Mouse (Mus musculus) embryonic stem cell, embryonic (primary cell): ENCODE data around the gene Sema4b.

Experiments used
- CTCF ChIA-PET, 4 experiments: fragments of 300-600 bp in 2 of 4; fragments of 350-600 bp in 2 of 4; sonication (Branson Sonifier 250); formaldehyde crosslinking; loops; one replicate each; lab custom pipeline; 2022; ENCODE audit warnings: inconsistent platforms in 2 of 4; lab: Charles Lee
- POLR2A ChIA-PET, 4 experiments: fragments of 300-600 bp in 2 of 4; fragments of 350-600 bp in 2 of 4; sonication (Branson Sonifier 250); formaldehyde crosslinking; loops; one replicate each; lab custom pipeline; 2022; ENCODE audit warnings: antibody characterized with exemption in 4 of 4, inconsistent platforms in 1 of 4; lab: Charles Lee

Sema4b gene

DNA sequence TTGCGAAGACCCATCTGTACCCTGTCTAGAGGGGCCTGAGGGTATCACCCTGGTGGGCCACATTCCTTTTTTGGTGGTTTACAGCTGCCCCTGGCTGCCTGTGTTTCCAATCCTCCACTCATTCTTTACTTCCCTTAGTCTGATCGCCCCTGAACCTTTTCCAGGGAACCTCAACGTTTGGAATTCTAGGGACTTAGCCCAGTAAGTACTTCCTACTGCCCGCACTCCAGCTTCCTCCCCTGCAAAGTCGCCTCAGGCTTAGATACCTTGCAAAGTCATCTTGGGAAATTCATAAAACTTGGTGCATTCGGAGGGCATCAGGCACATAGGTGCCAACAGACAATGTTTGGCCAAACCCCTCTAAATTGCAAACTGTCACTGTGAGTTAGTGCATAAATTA lies 12.6 kb downstream of the Sema4b start:
- ChIA-PET POLR2A (interaction anchor here (0.5 to 10.2 kb wide), 52 partner anchors 8 to 336 kb away, joined by 3 to 335 read pairs (median 7); partner anchors contain the start of genes Sema4b (in 4 of the 4), Cib1 (in 2 of the 4), Gdpgp1 (in 2 of the 4) and Ngrn (in 2 of the 4)), CTCF (interaction anchor here in 2 of 4 experiments (0.8 to 3.3 kb wide), 9 partner anchors 10 to 65 kb away, joined by 3 to 28 read pairs (median 6); no protein-coding TSS in a partner anchor)

DNA sequence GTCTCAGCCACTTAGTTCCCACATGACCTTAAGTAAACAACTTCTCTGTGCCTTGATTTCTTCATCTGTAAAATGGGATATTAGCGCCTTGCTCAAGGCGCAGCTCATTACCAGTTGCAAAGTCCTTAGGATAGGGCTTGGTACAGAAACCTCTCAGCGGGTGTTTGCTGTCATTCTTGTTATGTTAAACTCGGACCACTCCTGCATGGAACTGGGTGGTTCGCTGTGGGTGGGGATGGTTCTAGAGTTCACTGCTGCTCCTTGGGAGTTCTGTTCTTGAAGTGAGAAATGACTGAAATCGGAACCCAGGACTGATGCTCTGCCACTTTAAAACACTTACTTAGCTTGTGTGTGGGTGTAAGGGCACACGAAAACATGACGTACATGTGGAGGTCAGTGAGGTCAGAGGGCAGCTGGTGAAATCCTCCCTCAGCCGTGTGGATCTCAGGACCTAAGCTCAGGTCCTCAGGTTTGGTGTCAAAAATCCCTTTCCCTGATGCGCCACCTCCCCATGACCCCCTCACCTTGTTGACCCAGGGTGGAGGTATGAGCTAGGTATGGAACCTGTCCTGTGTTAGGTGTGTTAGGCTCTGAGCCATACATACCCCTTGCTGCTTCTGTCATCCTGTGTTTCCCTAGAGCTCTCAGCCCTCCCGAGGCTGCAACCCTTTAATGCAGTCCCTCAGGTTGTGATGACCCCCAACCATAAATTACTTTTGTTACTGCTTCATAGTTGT lies 13.4 kb downstream of the Sema4b start:
- ChIA-PET CTCF (interaction anchor here (0.6 to 3.3 kb wide), 21 partner anchors 8 to 541 kb away, joined by 3 to 28 read pairs (median 4); no protein-coding TSS in a partner anchor), POLR2A (interaction anchor here (0.5 to 10.2 kb wide), 66 partner anchors 8 to 607 kb away, joined by 3 to 335 read pairs (median 5); partner anchors contain the start of genes Sema4b (in 4 of the 4), Cib1 (in 2 of the 4), Gdpgp1 (in 2 of the 4) and Ngrn (in 2 of the 4))

DNA sequence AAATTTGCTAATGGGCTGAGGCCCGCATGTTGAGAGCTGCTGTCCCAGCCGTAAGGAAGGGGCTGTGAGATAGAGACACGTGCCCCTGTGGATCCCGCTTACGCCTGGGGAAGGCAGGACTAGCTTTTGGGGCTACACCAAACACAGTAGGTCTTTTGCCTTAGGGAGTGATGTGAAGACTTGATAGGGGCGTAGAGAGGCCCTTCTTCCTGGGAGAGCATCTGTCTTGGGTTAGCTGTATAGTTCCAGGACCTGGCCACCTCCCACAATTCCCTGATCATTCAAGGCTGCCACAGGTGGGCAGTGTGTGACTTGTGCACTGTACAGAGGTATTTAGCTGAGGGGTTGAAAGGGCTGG lies 13.9 kb downstream of the Sema4b start:
- POLR2A ChIA-PET = interaction anchor here (0.5 to 10.2 kb wide), 52 partner anchors 8 to 607 kb away, joined by 3 to 335 read pairs (median 6); partner anchors contain the start of genes Sema4b (in 4 of the 4), Cib1 (in 2 of the 4), Gdpgp1 (in 2 of the 4) and Ngrn (in 2 of the 4)
- CTCF ChIA-PET = interaction anchor here (0.6 to 3.3 kb wide), 20 partner anchors 9 to 710 kb away, joined by 3 to 28 read pairs (median 4); partner anchors contain the start of gene Hddc3 (in 1 of the 4)

DNA sequence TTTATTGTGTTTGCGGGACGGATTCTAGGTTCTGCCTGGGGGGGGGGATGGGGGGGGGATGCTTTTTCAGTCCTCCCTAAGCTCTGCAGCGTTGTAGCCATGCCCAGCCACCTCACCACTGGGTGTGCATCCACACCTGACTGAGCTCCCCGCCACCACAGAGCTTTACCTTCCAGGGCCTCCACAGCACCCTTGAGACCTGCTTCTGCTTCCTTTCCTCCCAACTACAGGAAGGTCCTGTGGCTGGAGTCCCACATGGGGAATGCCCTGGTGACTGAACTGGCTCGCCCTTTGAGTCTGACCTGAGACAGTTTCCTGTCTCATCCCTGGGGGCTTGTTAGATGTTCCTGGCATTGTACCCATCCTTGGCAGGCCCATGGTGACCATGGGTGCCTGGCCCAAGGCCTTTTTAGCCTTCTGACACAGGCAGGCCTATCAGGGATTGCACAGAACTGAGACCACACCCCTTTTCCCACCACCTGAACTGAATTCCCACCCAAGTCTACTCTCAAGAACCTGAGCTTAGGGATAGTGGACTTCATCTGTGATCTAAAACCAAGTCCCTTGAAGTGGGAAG lies 14.4 kb downstream of the Sema4b start:
- ChIA-PET CTCF (interaction anchor here in 3 of 4 experiments (0.6 to 3.3 kb wide), 16 partner anchors 9 to 710 kb away, joined by 3 to 28 read pairs (median 4); partner anchors contain the start of gene Hddc3 (in 1 of the 3)), POLR2A (interaction anchor here (0.5 to 10.2 kb wide), 47 partner anchors 7 to 606 kb away, joined by 3 to 335 read pairs (median 6); partner anchors contain the start of genes Cib1 (in 3 of the 4), Gdpgp1 (in 3 of the 4), Sema4b (in 3 of the 4) and Ttll13 (in 2 of the 4))

DNA sequence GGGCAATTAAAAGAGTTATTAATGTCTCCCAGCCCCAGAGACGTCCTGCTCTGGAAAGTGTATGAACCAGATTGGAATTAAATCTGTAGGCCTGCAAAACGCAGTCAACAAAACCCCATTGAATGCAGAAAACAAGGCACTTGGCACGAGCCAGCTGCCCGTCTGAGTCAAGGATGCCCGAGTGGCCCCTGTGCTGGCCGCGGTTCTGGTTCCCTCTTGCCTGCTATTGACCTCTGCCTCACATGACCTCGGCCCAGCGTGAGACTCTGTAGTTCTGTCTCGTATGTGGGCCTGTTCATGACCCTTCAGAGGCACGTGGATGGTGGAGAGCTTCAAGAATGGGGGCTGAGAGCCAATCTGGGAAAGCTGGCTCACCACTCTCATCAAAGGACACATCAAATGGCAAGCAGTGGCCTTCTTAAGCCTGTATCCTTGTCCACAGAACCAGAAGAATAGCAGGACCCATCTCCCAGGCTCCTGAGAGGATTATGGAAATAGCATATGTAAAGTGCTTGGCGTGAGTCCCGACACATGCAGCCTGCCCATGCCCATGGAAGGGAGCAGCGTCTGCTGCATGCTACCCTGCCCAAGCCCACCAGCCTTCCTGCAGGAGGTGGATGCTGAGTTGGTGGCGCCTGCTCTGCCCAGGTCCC lies 15.4 kb downstream of the Sema4b start:
- ChIA-PET CTCF (interaction anchor here in 3 of 4 experiments (0.5 to 3.3 kb wide), 4 partner anchors 13 to 356 kb away, joined by 3 to 28 read pairs (median 7); no protein-coding TSS in a partner anchor), POLR2A (interaction anchor here in 3 of 4 experiments (0.6 to 10.2 kb wide), 19 partner anchors 10 to 100 kb away, joined by 3 to 335 read pairs (median 20); partner anchors contain the start of genes Sema4b (in 3 of the 3), Cib1 (in 2 of the 3) and Gdpgp1 (in 2 of the 3))

DNA sequence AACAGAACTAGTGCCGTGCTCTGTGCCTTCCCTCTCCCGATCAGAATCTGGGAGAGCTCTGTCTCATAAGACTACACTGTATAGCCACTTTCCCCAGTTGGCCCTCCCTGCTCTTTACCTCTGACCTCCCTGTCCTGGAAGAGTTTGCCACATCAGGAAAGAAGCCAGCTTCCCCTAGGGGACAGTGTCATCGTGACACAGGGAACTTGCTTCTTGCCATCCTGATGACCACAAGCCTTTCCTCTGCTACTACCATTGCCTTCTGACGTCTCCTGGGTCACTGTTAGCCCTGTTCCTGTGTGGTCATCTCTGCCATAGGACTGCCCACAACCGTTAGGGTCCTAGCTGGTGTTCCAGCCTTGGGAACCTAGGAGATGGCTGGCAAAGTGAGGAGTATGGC lies 16.3 kb downstream of the Sema4b start:
- CTCF ChIA-PET = interaction anchor here in 2 of 4 experiments (0.5 to 1.0 kb wide), 2 partner anchors 12 to 355 kb away, joined by 3 to 4 read pairs; no protein-coding TSS in a partner anchor
- POLR2A ChIA-PET = interaction anchor here in 3 of 4 experiments (0.6 to 10.2 kb wide), 9 partner anchors 11 to 51 kb away, joined by 3 to 335 read pairs (median 5); partner anchors contain the start of genes Sema4b (in 2 of the 3), Cib1 (in 1 of the 3) and Gdpgp1 (in 1 of the 3)

DNA sequence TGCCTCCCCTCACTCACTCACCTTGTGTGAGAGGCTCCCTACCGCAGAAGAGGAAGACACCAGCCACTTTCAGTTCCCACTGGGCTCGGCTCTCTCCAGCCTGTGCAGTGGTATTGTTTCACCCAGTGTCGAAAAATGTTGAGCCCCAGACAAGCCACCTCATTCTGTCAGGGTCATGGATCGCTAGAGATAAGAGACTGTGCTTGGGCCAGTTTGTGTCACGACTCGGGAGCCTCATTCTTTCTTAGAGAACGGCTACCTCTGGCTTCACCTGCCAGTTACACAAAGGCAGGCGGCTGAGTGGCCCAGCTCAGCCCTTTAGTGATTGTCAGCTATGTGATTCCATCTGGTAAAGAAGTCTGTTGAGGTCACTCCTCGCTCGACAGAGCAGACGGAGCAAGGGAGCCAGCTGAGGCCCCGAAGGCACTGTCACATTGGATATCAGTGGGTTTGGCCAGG lies 17.0 kb downstream of the Sema4b start:
- ChIA-PET CTCF (no interaction called here), POLR2A (interaction anchor here in 3 of 4 experiments (0.5 to 10.2 kb wide), 9 partner anchors 12 to 1016 kb away, joined by 3 to 335 read pairs (median 7); partner anchors contain the start of genes Sema4b (in 2 of the 3), Cib1 (in 1 of the 3), Gdpgp1 (in 1 of the 3) and Rccd1 (in 1 of the 3))

DNA sequence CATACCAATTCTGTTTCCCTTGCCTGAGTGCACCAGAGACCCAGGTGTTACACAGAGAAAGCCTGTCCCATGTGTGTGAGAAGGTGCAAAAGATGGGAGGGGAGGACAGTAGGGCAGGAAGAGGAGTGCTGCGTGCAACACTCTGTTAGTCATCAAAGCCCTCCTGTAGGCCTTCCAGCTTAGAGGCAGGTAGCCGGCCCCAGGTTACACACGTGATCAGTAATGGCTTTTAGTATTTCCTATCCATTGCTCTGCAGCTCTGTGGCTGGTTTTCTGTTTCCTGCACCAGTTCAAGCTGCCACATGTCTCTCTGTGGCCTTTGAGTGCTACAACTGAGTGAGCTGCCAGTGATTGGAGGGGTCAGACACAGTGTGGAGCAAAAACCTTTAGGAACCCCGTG lies 17.7 kb downstream of the Sema4b start:
- ChIA-PET CTCF (interaction anchor here in 1 of 4 experiments (2.5 kb wide), 1 partner anchor 11 kb away, joined by 13 read pairs; no protein-coding TSS in a partner anchor), POLR2A (interaction anchor here in 3 of 4 experiments (0.5 to 10.2 kb wide), 16 partner anchors 10 to 1015 kb away, joined by 3 to 335 read pairs (median 6); partner anchors contain the start of genes Cib1 (in 2 of the 3), Gdpgp1 (in 2 of the 3), Sema4b (in 2 of the 3) and Rccd1 (in 1 of the 3))

DNA sequence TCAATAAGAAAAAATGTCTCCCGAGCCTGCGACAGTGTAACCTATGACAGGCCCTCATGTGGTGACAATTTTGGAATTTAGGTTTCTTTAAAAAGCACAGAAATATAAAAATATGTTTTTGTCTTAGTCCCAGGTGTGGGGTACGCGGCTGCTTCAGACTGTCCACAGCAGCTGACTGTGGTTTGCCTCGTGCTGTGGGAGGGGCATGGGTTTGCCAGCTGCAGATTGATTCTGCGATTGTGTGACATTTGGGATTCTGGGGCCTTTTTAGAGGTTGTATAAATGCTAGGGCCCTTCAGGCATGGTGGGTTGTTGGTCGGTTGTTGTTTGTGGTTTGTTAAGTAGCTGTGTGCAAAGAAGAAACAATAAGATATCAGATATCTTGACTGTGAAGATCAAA lies 18.3 kb downstream of the Sema4b start:
- ChIA-PET CTCF (interaction anchor here in 3 of 4 experiments (0.8 to 2.5 kb wide), 5 partner anchors 10 to 72 kb away, joined by 3 to 13 read pairs (median 3); partner anchors contain the start of genes Cib1 (in 1 of the 3) and Gdpgp1 (in 1 of the 3)), POLR2A (interaction anchor here in 3 of 4 experiments (0.9 to 10.2 kb wide), 19 partner anchors 9 to 90 kb away, joined by 3 to 335 read pairs (median 5); partner anchors contain the start of genes Cib1 (in 2 of the 3), Gdpgp1 (in 2 of the 3), Sema4b (in 2 of the 3) and Idh2 (in 1 of the 3))

DNA sequence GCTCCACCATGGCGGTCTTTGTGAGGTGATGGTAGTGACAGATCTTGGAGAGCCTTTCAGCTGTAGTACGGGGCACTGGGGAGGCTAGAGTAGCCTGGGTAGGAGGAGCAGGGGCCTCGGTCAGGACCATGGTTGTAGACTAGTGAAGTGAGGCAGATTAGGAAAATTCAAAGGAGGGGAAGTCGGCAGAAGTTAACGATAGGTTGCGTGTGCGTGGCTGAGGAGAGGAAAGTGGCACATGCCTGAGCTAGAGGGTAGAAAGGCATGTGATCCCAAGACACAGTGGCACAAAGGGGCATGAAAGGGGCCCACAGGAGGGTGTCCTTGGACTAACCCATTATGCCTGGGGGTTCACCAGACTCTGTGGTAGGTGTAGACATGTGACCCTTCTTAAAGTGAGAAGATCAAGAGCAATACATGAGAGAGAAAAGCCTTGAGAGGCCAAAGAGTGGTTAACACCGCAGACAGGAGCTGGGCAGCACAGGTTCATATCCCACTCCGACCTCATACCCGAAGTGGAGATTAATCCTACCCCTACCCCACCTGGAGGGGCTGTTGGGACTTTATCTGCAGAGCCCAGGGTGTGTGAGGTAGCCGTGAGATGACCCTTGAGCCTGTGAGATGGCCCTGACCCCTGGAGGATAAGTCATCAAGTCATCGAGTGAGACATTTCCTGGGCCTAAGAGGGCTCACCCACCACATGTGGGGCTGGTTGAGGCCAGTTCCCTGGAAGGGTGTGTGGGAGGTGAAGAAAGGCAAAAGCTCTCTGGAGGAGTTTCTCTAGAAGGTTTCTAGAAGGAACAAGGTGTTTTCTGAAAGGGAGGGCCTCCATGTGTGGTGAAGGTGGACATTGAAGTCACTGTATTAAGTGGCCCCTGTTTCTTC lies 19.3 kb downstream of the Sema4b start:
- ChIA-PET CTCF (interaction anchor here in 3 of 4 experiments (0.6 to 2.5 kb wide), 9 partner anchors 9 to 73 kb away, joined by 3 to 13 read pairs (median 3); partner anchors contain the start of genes Cib1 (in 1 of the 3) and Gdpgp1 (in 1 of the 3)), POLR2A (interaction anchor here in 3 of 4 experiments (0.7 to 10.2 kb wide), 24 partner anchors 7 to 118 kb away, joined by 3 to 335 read pairs (median 7); partner anchors contain the start of genes Cib1 (in 2 of the 3), Gdpgp1 (in 2 of the 3), Sema4b (in 2 of the 3) and Rccd1 (in 1 of the 3))

DNA sequence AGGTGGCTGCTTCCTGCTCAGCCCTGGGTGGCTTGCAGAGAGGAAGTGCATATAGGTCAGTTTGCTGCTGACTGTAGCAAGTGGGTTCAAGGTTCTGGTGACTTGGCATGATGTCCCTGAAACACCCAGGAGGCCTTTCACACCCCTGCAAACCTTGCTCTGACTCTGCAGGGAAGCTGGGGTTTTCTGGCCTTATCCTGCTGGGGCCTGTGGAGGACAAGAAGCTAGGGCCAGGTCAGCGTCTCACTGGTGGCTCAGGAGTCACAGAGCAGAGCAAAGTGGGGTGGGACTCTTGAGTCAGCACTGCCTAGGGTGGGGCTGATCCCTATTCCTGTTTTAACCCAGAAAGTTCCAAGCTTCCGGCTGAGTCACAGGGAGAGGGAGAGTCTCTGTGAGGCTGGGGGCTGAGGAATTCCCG lies 20.7 kb downstream of the Sema4b start:
- POLR2A ChIA-PET = interaction anchor here (0.7 to 7.3 kb wide), 45 partner anchors 8 to 194 kb away, joined by 3 to 62 read pairs (median 6); partner anchors contain the start of genes Cib1 (in 2 of the 4), Gdpgp1 (in 2 of the 4), Rccd1 (in 2 of the 4) and Idh2 (in 1 of the 4)
- CTCF ChIA-PET = interaction anchor here (0.6 to 3.0 kb wide), 12 partner anchors 8 to 170 kb away, joined by 3 to 8 read pairs (median 3); partner anchors contain the start of gene Hddc3 (in 1 of the 4)

DNA sequence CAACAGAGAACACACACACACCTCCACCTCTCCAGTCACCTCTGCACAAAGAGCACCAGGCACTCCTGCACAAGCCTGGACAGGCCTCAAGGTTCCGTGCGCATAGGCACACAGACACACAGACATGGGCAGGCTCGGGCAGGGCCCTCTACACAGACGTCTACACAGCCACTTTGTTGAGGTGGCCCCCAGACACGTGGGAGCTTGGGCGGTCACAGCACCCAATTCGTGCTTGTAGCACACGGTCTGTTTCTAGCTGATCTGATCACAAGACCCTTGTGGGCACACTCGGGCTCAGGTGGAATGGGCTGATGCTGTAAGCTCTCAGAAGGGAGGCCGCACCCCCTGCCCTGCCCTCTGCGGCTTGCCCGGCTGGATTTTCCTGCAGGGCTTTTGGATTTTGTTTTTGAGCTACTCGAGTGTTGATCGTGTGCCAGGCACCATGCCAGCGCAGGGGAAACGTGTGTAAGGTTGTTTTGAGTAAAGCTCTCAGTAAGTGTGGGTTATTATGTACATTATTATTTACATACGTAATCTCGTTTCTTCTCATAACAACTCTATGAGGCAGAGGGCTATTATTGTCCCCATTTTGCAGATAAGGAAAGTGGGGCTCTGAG lies 21.5 kb downstream of the Sema4b start:
- ChIA-PET POLR2A (interaction anchor here (0.7 to 7.3 kb wide), 48 partner anchors 8 to 135 kb away, joined by 3 to 62 read pairs (median 5); partner anchors contain the start of genes Cib1 (in 2 of the 4), Gdpgp1 (in 2 of the 4), Rccd1 (in 2 of the 4) and Hddc3 (in 1 of the 4)), CTCF (interaction anchor here (0.6 to 3.0 kb wide), 14 partner anchors 7 to 134 kb away, joined by 3 to 8 read pairs (median 3); partner anchors contain the start of genes Cib1 (in 1 of the 4), Gdpgp1 (in 1 of the 4), Hddc3 (in 1 of the 4) and Ttll13 (in 1 of the 4))

DNA sequence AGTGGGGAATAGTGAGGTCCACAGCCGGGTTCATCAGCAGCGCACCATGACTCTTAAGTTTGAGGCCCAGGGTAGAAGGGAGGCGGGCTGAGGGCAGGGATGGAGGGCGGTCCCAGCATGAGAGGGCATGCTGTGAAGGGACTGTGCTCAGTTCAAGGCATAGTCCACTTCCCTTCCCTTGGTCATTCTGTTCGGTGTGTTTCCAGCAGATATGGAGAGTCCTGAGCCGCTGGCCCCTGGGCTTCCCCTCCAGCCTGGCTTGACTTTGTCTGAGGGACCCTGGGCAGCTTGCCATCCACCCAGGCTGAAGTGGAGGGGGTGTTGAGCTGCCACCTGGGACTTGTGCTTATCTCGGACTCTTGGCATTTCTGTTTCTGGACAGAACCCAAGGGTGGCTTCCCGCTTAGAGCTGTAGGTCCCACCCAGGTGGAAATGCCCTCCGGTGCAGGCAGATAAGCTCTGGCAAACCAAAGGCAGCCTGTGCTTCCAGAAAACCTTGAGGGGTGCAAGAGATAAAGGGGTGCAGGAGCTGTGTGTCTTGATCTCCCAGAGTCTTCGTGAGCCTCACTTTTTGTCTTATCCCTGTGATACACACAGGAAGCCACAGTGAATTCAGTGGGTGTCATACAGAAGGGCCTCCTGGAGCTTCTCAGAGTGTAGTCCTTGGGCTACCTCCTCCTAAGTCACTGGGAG lies 22.2 kb downstream of the Sema4b start:
- CTCF ChIA-PET = interaction anchor here in 2 of 4 experiments (0.6 to 3.0 kb wide), 11 partner anchors 9 to 93 kb away, joined by 3 to 8 read pairs (median 4); partner anchors contain the start of genes Cib1 (in 1 of the 2), Gdpgp1 (in 1 of the 2) and Ttll13 (in 1 of the 2)
- POLR2A ChIA-PET = interaction anchor here (0.7 to 7.3 kb wide), 47 partner anchors 7 to 185 kb away, joined by 3 to 62 read pairs (median 5); partner anchors contain the start of genes Cib1 (in 2 of the 4), Gdpgp1 (in 2 of the 4), Rccd1 (in 2 of the 4) and Hddc3 (in 1 of the 4)
